Mouse (Mus musculus): ENCODE measurements around the gene 2010003K11Rik.
A peak's percentile ranks its signal among the peaks of the same experiment; 100 is the strongest.

The 2010003K11Rik gene

DNA sequence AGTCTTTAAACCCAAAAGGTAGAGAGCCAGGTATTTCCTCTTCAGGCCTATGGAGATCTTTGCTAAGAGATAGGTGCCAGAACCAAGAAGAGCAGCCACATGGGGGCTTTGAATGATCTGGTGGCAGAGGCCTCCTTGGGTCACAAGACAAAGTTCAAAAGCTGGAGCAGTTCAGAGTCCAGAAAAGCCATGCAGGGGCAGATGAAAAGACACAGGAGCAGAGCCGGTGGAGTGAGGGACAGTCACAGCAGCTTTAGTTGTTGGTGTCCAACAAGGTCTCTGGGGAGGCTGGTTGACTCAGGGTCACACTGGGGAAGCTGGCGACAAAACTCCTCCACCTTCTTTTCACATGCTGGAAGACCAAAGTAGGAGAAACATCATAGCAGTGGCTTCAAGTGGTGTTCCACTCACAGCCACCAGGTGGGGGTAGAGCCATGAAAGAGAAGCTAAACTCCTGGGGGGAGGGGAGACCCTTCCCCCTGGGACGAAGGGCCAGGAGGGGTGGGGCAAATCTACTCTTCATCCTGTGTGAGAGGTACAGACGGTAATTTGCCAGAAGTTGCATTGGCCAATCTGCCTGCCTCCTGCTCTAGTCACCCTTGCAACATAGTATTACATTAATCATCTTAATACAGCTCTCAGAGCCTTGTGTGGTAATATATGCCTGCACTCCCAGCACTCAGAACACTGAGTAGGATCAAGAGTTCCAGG is 965 bp downstream of the 2010003K11Rik start:
- DNase-seq (ENCODE audit: low spot score), result no peak

- DNase-seq (ENCODE audit: low spot score), result no peak
Observed at GRCm38 (mm10) chr19:4496535-4497262, 1.7 kb downstream of the 2010003K11Rik start.

DNA sequence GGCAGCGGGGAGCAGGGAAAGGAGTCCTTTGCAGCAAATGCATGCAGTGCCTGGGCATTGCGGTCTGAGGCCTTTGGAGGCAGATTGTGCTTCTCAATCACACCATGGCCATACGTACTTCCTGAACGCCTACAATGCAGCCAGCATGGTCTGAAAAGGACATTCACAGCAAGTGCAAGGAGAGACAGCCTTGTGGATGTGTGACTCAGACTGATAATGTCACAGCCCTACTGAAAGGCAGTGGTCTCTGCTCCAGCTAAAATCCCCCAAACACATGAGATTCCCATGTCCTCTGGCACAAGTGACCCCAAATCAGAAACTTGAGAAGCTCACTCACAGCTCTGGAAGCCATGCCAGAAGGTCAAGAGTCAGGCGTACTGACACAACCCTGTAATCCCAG is 2.6 kb downstream of the 2010003K11Rik start:
- DNase-seq (ENCODE audit: low spot score), result no peak

DNA sequence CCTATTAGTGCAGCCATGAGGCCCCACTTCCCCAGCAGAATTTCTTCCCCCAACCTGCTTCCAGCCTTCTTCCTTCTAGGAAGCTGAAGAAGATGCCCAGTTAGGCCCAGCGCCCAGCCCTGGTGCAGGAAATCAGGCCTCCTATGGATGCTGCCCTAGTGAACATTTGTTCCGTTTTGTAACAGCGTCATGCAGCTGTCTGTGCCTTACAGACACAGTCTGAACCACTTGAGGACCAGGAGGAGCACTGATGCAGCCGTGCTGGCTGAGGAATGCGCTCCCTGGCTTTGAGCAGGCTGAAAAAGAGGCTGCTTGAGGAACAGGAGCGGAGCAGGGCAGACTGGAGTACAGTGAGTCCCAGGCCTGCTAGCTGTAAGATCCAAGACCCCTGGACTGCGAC is 3.7 kb downstream of the 2010003K11Rik start:
- no peak for DNase-seq (ENCODE audit: low spot score)

GRCm38 (mm10) chr19:4492526-4493296 is 5.7 kb downstream of the 2010003K11Rik start:
- DNase-seq (ENCODE audit: low spot score), result peak; percentile 47

DNA sequence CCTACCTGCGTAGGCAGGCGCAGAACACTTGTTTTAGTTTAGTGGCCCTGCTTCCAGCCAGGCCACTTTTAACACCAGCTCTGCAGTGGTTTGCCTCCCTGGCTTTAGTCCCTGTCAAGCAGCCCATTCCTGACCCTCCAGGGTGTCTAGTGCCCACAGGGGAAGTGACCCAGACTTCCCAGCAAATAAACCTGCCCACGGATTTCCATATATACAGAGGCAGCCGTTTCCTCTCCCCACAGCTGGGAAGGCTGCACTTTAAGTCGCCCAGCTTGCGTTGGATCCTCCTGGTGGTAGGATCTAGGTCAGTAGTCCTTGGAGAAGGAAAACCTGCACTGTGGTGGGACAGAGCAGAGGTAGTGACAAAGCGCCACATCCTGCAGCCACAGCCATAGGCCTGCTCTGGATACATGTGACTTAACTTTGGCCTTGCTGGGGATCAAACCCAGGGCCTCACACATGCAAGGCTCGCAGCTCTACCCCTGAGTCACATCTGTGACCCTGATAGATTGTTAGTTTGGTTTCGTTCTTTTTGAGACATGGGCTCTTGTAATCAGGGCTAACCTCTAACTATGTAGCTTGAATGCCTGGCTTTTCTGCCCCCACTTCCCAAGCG is 7.2 kb downstream of the 2010003K11Rik start:
- no peak for DNase-seq (ENCODE audit: low spot score)

DNA sequence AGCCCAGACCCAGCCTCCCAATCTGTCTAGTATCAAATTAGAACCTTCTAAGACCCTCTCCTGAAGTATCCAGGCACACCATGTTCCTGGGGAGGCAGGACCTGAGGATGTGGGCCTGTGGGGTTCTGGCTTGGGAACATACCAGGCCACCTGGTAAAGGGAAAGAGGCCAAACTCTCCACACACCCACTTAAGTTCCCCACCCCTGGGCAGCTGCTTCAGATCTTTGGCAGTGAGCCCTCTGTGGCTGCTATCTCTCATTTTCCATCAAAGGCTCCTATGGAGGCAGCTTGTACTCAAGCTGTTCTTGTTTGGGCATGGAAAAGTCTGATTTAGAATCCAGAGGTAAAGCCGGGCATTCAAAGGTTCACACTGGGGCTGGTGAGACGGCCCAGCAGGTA is 10.5 kb downstream of the 2010003K11Rik start:
- DNase-seq (ENCODE audit: low spot score), result no peak

GRCm38 (mm10) chr19:4485006-4485405 is 13.4 kb downstream of the 2010003K11Rik start:
- DNase-seq (ENCODE audit: low spot score), result no peak

GRCm38 (mm10) chr19:4482111-4482859 is 16.1 kb downstream of the 2010003K11Rik start:
- no peak for DNase-seq (ENCODE audit: low spot score)

- DNase-seq (ENCODE audit: low spot score), result no peak
Observed at GRCm38 (mm10) chr19:4481326-4481725, 17.1 kb downstream of the 2010003K11Rik start.

GRCm38 (mm10) chr19:4480041-4480440 is 18.3 kb downstream of the 2010003K11Rik start:
- DNase-seq (ENCODE audit: low spot score), result no peak

DNA sequence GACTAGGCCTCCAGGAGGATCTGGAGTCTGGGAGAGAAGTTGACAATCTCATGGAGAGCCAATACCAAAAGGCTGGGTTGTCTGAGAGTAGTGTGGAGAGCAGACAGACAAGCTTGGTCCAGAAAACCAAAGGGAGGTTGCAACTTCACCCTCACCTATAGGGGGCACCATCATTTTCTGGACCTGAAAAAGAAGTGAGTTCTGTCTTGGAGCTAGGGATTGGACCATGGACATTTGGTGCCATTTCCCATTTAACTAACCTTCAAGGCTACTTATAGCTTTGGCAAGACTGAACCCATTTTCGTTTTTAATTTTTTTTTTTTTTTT is 20.2 kb downstream of the 2010003K11Rik start:
- no peak for DNase-seq (ENCODE audit: low spot score)

DNA sequence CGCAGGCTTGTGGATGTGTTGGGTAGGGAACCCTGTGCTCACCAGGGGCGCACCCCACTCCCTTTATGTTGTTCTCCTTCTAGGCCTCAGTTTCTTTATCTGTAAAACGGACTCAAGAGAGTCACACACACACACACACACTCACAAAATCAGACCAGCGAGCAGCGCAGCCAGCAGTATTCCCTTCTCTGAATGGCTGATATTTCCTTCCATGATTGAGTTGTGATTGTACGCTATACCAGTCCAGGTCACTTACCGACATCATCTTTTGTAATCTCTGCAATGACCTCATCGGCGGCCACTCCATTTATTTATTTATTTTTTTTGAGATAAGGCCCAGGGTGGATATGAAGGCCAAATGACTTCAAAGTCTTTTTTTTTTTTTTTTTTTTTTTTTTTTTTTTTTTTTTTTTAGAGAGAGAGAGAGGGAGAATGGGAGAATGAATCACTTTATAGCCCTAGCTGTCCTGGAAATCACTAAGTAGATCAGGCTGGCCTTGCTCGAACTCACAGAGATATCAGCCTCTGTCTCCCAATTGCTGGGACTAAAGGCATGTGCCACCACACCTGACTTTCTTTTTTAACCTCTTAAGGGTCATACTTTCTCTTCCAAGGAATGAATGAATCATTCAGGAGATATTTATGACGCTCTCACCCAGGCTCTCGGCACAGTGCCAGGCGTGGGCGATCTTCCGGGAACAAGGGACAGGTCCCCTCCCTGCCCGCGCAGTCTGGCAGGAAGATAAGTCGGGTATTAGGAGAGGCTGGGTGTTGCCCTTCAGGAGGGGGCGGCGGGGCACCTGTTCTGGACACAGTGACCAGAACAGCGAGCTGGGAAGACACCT is 20.8 kb downstream of the 2010003K11Rik start, which contains the start of gene Syt12:
Gene Syt12 (minus strand): TSS at position 103 of the 845 bp plus-strand sequence.
- DNase-seq (ENCODE audit: low spot score), result peak; percentile 56

- DNase-seq (ENCODE audit: low spot score), result peak; percentile 32
Observed at GRCm38 (mm10) chr19:4476601-4477257, 21.7 kb downstream of the 2010003K11Rik start.

GRCm38 (mm10) chr19:4475224-4475925 is 23.0 kb downstream of the 2010003K11Rik start:
- no peak for DNase-seq (ENCODE audit: low spot score)

- DNase-seq (ENCODE audit: low spot score), result no peak
Observed at GRCm38 (mm10) chr19:4474739-4475138, 23.6 kb downstream of the 2010003K11Rik start.

- DNase-seq (ENCODE audit: low spot score), result no peak
Observed at GRCm38 (mm10) chr19:4473549-4473948, 24.8 kb downstream of the 2010003K11Rik start.

GRCm38 (mm10) chr19:4468363-4468762 is 30.0 kb downstream of the 2010003K11Rik start:
- no peak for DNase-seq (ENCODE audit: low spot score)

GRCm38 (mm10) chr19:4464666-4465065 is 33.7 kb downstream of the 2010003K11Rik start:
- no peak for DNase-seq (ENCODE audit: low spot score)

Measured in ovary, adult 18-20 months (tissue).